Mouse (Mus musculus) stomach, embryonic 14.5 days (tissue): ENCODE measurements around the gene Sec63. TPM values are rescaled to one million over a fixed set of nuclear protein-coding genes. Genes with fewer than 3 reads are reported as not detected.

ENCODE experiments used
- ATAC-seq: fragments of 200-750 bp; cut with Nextera tagmentation; 2 replicates; pipeline ENCODE4 v1.8.0; 2017; ENCODE audit warnings: low read depth, moderate TSS enrichment; ENCODE audit not compliant: insufficient number of reproducible peaks, insufficient read depth, low FRiP score
- H3K27ac ChIP-seq: fragments of 300-500 bp; sonication (generic); 2 replicates; pipeline ENCODE4 v1.5.1; 2014; ENCODE audit warnings: mild to moderate bottlenecking, low read length, moderate library complexity, mixed read lengths
- H3K27me3 ChIP-seq: fragments of 300-500 bp; sonication (generic); 2 replicates; pipeline ENCODE4 v1.6.1; 2014; ENCODE audit warnings: low read length, control low read depth, mixed read lengths; ENCODE audit not compliant: control insufficient read depth, insufficient read depth
- H3K36me3 ChIP-seq: fragments of 300-500 bp; sonication (generic); 2 replicates; pipeline ENCODE4 v1.6.1; 2014; ENCODE audit warnings: mild to moderate bottlenecking, control low read depth, low read length, moderate library complexity, mixed read lengths; ENCODE audit not compliant: control insufficient read depth, insufficient read depth
- H3K4me1 ChIP-seq: fragments of 300-500 bp; sonication (generic); 2 replicates; pipeline ENCODE4 v1.6.1; 2014; ENCODE audit warnings: low read length, control low read depth, mixed read lengths; ENCODE audit not compliant: control insufficient read depth, insufficient read depth
- H3K4me2 ChIP-seq: fragments of 300-500 bp; sonication (generic); replicated peaks from 2 replicates; pipeline ENCODE4 v1.6.1; 2014; ENCODE audit warnings: low read depth, low read length, control low read depth
- H3K4me3 ChIP-seq: fragments of 300-500 bp; sonication (generic); 2 replicates; pipeline ENCODE4 v1.5.1; 2014; ENCODE audit warnings: low read depth, low read length, control low read depth
- H3K9ac ChIP-seq: fragments of 300-500 bp; sonication (generic); replicated peaks from 2 replicates; pipeline ENCODE4 v1.6.1; 2014; ENCODE audit warnings: low read depth, mild to moderate bottlenecking, control low read depth, low read length, moderate library complexity, mixed read lengths
- H3K9me3 ChIP-seq: fragments of 300-500 bp; sonication (generic); 2 replicates; pipeline ENCODE4 v1.6.1; 2016; ENCODE audit warnings: low read depth, low read length, control low read depth; ENCODE audit not compliant: control insufficient read depth
- WGBS: fragments of 180-500 bp; shearing (Covaris S2); extraction: QIAGEN DNeasy Blood & Tissue Kit; methylation state at CpG from one replicate; pipeline ENCODE4 v1.1.7; 2014; 5-methylcytosine and 5-hydroxymethylcytosine counted together
- polyA plus RNA-seq: library from polyadenylated mRNA; unstranded; fragments of >200 nt; fragmentation: Nextera tagmentation; extraction: Ambion mirVana; gene quantifications from 2 replicates; pipeline ENCODE4 v1.2.1, GENCODE M21; 2014

Sec63 gene
- polyA plus RNA-seq, 1 experiment from 2014 or later: 22.8 TPM

DNA sequence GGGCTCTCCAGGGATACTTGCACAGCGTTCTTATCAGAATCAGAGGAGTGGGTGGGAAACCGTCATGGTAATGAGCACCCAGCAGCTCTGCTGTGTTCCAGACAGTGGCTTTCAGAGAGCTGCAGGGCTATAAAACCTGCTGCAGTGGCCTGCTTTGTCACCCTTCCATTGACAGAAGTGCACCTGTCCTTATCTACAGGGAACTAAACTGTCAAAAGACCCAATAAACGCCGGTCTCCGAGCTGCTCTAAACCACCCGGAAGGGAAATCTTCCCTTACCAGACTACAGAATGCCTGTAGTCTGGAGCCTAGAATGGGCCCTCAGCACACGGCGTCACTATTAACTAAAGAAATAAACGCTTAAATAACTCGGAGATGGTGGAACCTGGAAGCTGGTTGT, 9.5 kb upstream of the Sec63 start:
- no peak for ATAC-seq
- 55% methylated on average over 10 of the region's 10 CpGs for WGBS

GRCm38 (mm10) chr10:42754341-42754740, 7.0 kb upstream of the Sec63 start:
- no peaks in the 10 kb centered on the region for H3K36me3 ChIP-seq
- 68% methylated on average over 2 of the region's 2 CpGs for WGBS
- H3K27ac ChIP-seq: no peak overlapping the region
- no peaks in the 10 kb centered on the region for H3K27me3 ChIP-seq
- no peaks in the 10 kb centered on the region for H3K9me3 ChIP-seq
- H3K4me2 ChIP-seq: no peak overlapping the region
- no peak for ATAC-seq
- no peak overlapping the region for H3K9ac ChIP-seq
- H3K4me1 ChIP-seq: no peaks in the 10 kb centered on the region
- H3K4me3 ChIP-seq: no peak overlapping the region

More for the DNA sequence above, 9.5 kb upstream of the Sec63 start:
- Histone ChIP-seq H3K4me1 (no peaks in the 10 kb centered on the region), H3K9ac (no peak overlapping the region), H3K27me3 (no peaks in the 10 kb centered on the region), H3K36me3 (no peaks in the 10 kb centered on the region), H3K9me3 (no peaks in the 10 kb centered on the region), H3K4me3 (no peak overlapping the region), H3K4me2 (no peak overlapping the region), H3K27ac (no peak overlapping the region)

DNA sequence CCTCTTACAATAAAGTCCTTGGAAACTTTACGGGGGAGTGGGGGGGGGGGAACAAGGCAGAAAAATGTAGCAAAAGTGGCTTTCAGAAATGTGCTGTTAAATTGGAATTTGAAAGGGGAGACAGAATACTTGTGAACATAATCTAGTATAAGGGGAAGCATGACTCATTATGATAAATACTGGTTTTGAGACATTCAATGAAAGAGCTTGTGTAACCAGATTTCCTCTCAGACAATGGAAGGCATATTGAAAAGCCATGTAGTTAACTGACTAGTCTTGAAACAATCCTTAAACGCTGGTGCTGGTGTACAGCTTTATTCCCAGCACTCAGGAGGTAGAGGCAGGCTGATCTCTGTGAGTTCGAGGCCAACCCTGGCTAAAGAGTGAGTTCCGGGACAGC, 1.6 kb upstream of the Sec63 start:
- 87% methylated on average over 4 of the region's 4 CpGs for WGBS
- H3K9ac ChIP-seq: no peak overlapping the region
- no peak overlapping the region for H3K27ac ChIP-seq
- H3K9me3 ChIP-seq: no peaks in the 10 kb centered on the region
- no peak for ATAC-seq
- no peaks in the 10 kb centered on the region for H3K36me3 ChIP-seq
- no peaks in the 10 kb centered on the region for H3K27me3 ChIP-seq
- no peak overlapping the region for H3K4me3 ChIP-seq
- peaks cover 12% of the 10 kb centered on the region for H3K4me1 ChIP-seq
- H3K4me2 ChIP-seq: no peak overlapping the region

DNA sequence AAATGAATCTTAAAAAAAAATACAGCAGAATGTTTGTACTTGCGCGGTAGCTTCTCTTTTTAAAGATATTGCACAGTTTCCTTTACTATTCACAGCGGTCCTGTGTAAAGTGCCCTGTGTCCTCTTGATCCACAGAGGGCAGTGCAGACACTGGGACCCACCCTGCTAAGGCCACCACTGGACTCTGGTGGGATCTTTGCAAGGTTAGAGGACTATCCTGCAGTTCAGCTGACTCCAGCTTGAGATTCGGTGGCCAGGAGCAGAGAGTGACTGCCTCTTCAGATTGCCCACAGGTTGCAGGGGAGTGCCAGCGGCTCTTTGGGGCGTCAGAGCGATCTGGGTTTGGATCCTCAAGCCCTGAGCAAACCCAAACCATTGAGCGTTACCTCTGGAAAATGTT, 967 bp upstream of the Sec63 start:
- 57% methylated on average over 8 of the region's 8 CpGs for WGBS
- H3K9me3 ChIP-seq: no peaks in the 10 kb centered on the region
- no peaks in the 10 kb centered on the region for H3K36me3 ChIP-seq
- ATAC-seq: no peak
- peaks cover 12% of the 10 kb centered on the region for H3K4me1 ChIP-seq
- no peak overlapping the region for H3K4me3 ChIP-seq
- H3K9ac ChIP-seq: no peak overlapping the region
- no peak overlapping the region for H3K27ac ChIP-seq
- no peaks in the 10 kb centered on the region for H3K27me3 ChIP-seq
- H3K4me2 ChIP-seq: no peak overlapping the region

GRCm38 (mm10) chr10:42761901-42762669, 789 bp downstream of the Sec63 start:
- peak overlapping the region; percentile 98 for H3K4me3 ChIP-seq
- no peaks in the 10 kb centered on the region for H3K36me3 ChIP-seq
- peak overlapping the region; percentile 65 for H3K4me2 ChIP-seq
- H3K9me3 ChIP-seq: no peaks in the 10 kb centered on the region
- H3K4me1 ChIP-seq: peaks cover 12% of the 10 kb centered on the region
- H3K27ac ChIP-seq: peak overlapping the region; percentile 91
- H3K9ac ChIP-seq: peak overlapping the region; percentile 97
- under 1% methylated on average over 65 of the region's 66 CpGs for WGBS
- peak; percentile 35 for ATAC-seq
- H3K27me3 ChIP-seq: no peaks in the 10 kb centered on the region

- no peak for ATAC-seq
Measured at GRCm38 (mm10) chr10:42762670-42763058, 1.4 kb downstream of the Sec63 start.

GRCm38 (mm10) chr10:42763246-42763645, 1.9 kb downstream of the Sec63 start:
- Histone ChIP-seq H3K4me1 (peaks cover 12% of the 10 kb centered on the region), H3K4me3 (peak overlapping the region; percentile 98), H3K9me3 (no peaks in the 10 kb centered on the region), H3K4me2 (peak overlapping the region; percentile 65), H3K9ac (no peak overlapping the region), H3K36me3 (no peaks in the 10 kb centered on the region), H3K27ac (no peak overlapping the region), H3K27me3 (no peaks in the 10 kb centered on the region)
- WGBS: 44% methylated on average over 4 of the region's 4 CpGs
- ATAC-seq: no peak

More at GRCm38 (mm10) chr10:42762670-42763058, 1.4 kb downstream of the Sec63 start:
- Histone ChIP-seq H3K27ac (peak overlapping the region; percentile 91; the same call in 1 of the 2 replicates), H3K36me3 (no peaks in the 10 kb centered on the region), H3K9ac (peak overlapping the region; percentile 97), H3K4me3 (peak overlapping the region; percentile 98), H3K4me2 (peak overlapping the region; percentile 65), H3K9me3 (no peaks in the 10 kb centered on the region), H3K27me3 (no peaks in the 10 kb centered on the region), H3K4me1 (peaks cover 12% of the 10 kb centered on the region)
- under 1% methylated on average over 6 of the region's 6 CpGs for WGBS

GRCm38 (mm10) chr10:42765344-42765743, 4.0 kb downstream of the Sec63 start:
- peaks cover 12% of the 10 kb centered on the region for H3K4me1 ChIP-seq
- ATAC-seq: no peak
- no peak overlapping the region for H3K4me3 ChIP-seq
- H3K4me2 ChIP-seq: no peak overlapping the region
- H3K36me3 ChIP-seq: no peaks in the 10 kb centered on the region
- H3K9ac ChIP-seq: no peak overlapping the region
- H3K27ac ChIP-seq: no peak overlapping the region
- H3K27me3 ChIP-seq: no peaks in the 10 kb centered on the region
- no peaks in the 10 kb centered on the region for H3K9me3 ChIP-seq

DNA sequence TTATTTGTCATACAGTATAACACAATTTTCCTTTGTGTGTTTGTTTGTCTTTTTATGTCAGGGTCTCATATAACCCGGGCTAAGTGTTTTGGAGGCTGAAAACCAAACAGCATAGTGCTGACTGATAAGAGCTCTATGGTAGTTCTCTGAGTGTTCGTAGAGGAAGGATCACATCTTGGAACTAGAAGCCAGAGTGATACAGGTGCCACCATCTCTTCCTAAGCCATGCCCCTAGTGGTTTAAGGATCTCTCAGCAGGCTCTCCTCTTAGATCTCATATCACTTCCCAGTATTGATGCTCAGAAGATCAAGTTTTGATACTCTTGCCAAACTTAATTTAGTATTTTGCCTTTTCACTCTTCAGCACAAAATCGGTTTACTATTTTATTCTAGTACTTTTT, 14.2 kb downstream of the Sec63 start:
- H3K4me1 ChIP-seq: no peaks in the 10 kb centered on the region
- H3K4me3 ChIP-seq: no peak overlapping the region
- H3K4me2 ChIP-seq: no peak overlapping the region
- H3K27ac ChIP-seq: no peak overlapping the region
- H3K27me3 ChIP-seq: no peaks in the 10 kb centered on the region
- no peak for ATAC-seq
- 78% methylated on average over 3 of the region's 3 CpGs for WGBS
- H3K9me3 ChIP-seq: no peaks in the 10 kb centered on the region
- no peak overlapping the region for H3K9ac ChIP-seq
- no peaks in the 10 kb centered on the region for H3K36me3 ChIP-seq
